ENCODE assay signal across 9 mouse cellular contexts in genomic region chr6:31148311-31148856, GRCm38 (mm10).
DNase-seq lines count a peak whose midpoint lies in the region; ATAC-seq lines count a peak whose summit lies in the region.
"Had no signal": no experiment of that assay in that cellular context is flagged by ENCODE, and none has a peak within 500 bp of the region (broad histone marks: within the 10 kb centered on the region; RNA-seq: fewer than 3 reads in every experiment).

No protein-coding gene starts in this region.

- peak; percentile 75 for DNase-seq in cerebellum, adult 11-12 months
- DNase-seq in cerebellum, postnatal 10 days, result no peak
- peak; percentile 78 for DNase-seq in ovary, adult 18-20 months (ENCODE audit: low spot score)
- DNase-seq in ovary, postnatal 10 days (ENCODE audit: low spot score), result no peak
- DNase-seq in testis, postnatal 14 days (ENCODE audit: low spot score), result peak; percentile 68
- DNase-seq in embryo, embryonic 11 days, result no peak
- no peak for DNase-seq in limb, embryonic 10.5 days (ENCODE audit: low spot score)

- WGBS in kidney, embryonic 15.5 days, result 45% methylated on average over 8 of the region's 8 CpGs
- 80% methylated on average over 8 of the region's 8 CpGs for WGBS in limb, embryonic 10.5 days

- H3K9me3 ChIP-seq in kidney, embryonic 15.5 days (replicated peaks), result no peaks in the 10 kb centered on the region
- H3K9me3 ChIP-seq in limb, embryonic 10.5 days (replicated peaks), result no peaks in the 10 kb centered on the region
- H3K9me3 ChIP-seq: embryonic facial prominence, embryonic 15.5 days had no signal

- H3K4me2 ChIP-seq in kidney, embryonic 15.5 days, result no peak overlapping the region
- H3K4me2 ChIP-seq: embryonic facial prominence, embryonic 15.5 days had no signal

- peak overlapping the region; percentile 24; the same call in 1 of the 2 replicates for H3K27ac ChIP-seq in kidney, embryonic 15.5 days
- H3K27ac ChIP-seq in limb, embryonic 10.5 days, result no peak overlapping the region
- H3K27ac ChIP-seq: embryonic facial prominence, embryonic 15.5 days had no signal

- H3K4me1 ChIP-seq in kidney, embryonic 15.5 days, result peaks cover 22% of the 10 kb centered on the region
- peaks cover 6% of the 10 kb centered on the region for H3K4me1 ChIP-seq in limb, embryonic 10.5 days
- H3K4me1 ChIP-seq: embryonic facial prominence, embryonic 15.5 days had no signal

- H3K4me3 ChIP-seq in kidney, embryonic 15.5 days (replicated peaks), result no peak overlapping the region
- no peak overlapping the region for H3K4me3 ChIP-seq in limb, embryonic 10.5 days
- H3K4me3 ChIP-seq: embryonic facial prominence, embryonic 15.5 days had no signal

- H3K36me3 ChIP-seq in kidney, embryonic 15.5 days, result no peaks in the 10 kb centered on the region
- H3K36me3 ChIP-seq in limb, embryonic 10.5 days, result no peaks in the 10 kb centered on the region
- H3K36me3 ChIP-seq: embryonic facial prominence, embryonic 15.5 days had no signal

- peak; percentile 64; the same call in 1 of the 2 replicates for ATAC-seq in kidney, embryonic 15.5 days (replicated peaks; ENCODE audit: low FRiP score)

- H3K9ac ChIP-seq in kidney, embryonic 15.5 days, result no peak overlapping the region
- H3K9ac ChIP-seq: embryonic facial prominence, embryonic 15.5 days had no signal

- H3K27me3 ChIP-seq in kidney, embryonic 15.5 days, result no peaks in the 10 kb centered on the region
- H3K27me3 ChIP-seq in limb, embryonic 10.5 days (ENCODE audit: low read depth, poor library complexity, severe bottlenecking), result no peaks in the 10 kb centered on the region

Comparison
In these comparisons a context has a peak if more than half of its experiments do, and no peak if none do; other contexts are left out.
1. DNase-seq: peak in cerebellum, adult 11-12 months (single experiment), ovary, adult 18-20 months (single experiment) and testis, postnatal 14 days (single experiment); none in cerebellum, postnatal 10 days (0 of 2), ovary, postnatal 10 days (single experiment), embryo, embryonic 11 days (single experiment) and limb, embryonic 10.5 days (single experiment).